Mouse (Mus musculus): ENCODE data around the gene Zfp780b. TPM values are rescaled to one million over a fixed set of nuclear protein-coding genes. Genes with fewer than 3 reads are reported as not detected.
"Not testable (repeated sequence)": the region's sequence is repeated elsewhere in the genome, so short reads cannot be mapped to it uniquely, and the experiment has no call there.

Zfp780b gene
- 1 to 10 TPM; 7.4 to 8.7 TPM for total RNA-seq (2021)

GRCm38 (mm10) chr7:27978683-27979528, at the start of gene Zfp780b:
TSS of gene Zfp780b (minus strand) at chr7:27979171.
- DNase-seq: peak; percentile 76

GRCm38 (mm10) chr7:28014445-28014810, 35.5 kb upstream of the Zfp780b start:
- no peak for DNase-seq

GRCm38 (mm10) chr7:28013549-28014444, 34.8 kb upstream of the Zfp780b start, which contains the start of gene Zfp850:
TSS of gene Zfp850 (minus strand) at chr7:28014115.
- DNase-seq: peak; percentile 82

- DNase-seq: no peak
Observed at GRCm38 (mm10) chr7:28010271-28010670, 31.3 kb upstream of the Zfp780b start.

GRCm38 (mm10) chr7:27982197-27982596, 3.2 kb upstream of the Zfp780b start:
- DNase-seq: no peak

- not testable (repeated sequence) for DNase-seq
Observed at GRCm38 (mm10) chr7:27949451-27949850, 29.5 kb downstream of the Zfp780b start.

GRCm38 (mm10) chr7:27941869-27942268, 37.1 kb downstream of the Zfp780b start:
- peak; percentile 40 for DNase-seq

- DNase-seq: not testable (repeated sequence)
Observed at GRCm38 (mm10) chr7:27933800-27934158, 45.2 kb downstream of the Zfp780b start.

GRCm38 (mm10) chr7:27933050-27933799, 45.7 kb downstream of the Zfp780b start:
- no peak for DNase-seq

- DNase-seq: peak; percentile 71
Observed at GRCm38 (mm10) chr7:27928818-27929695, 49.9 kb downstream of the Zfp780b start, which contains the start of gene Zfp974. TSS of gene Zfp974 (minus strand) at chr7:27929460.

- not testable (repeated sequence) for DNase-seq
Observed at GRCm38 (mm10) chr7:27927041-27927440, 51.9 kb downstream of the Zfp780b start.

- DNase-seq: not testable (repeated sequence)
Observed at GRCm38 (mm10) chr7:27910952-27911351, 68.0 kb downstream of the Zfp780b start.

Other genes with a start within 250 kb of the Zfp780b start
- gene Zfp60, start 247.8 kb downstream of the Zfp780b start, total RNA-seq (2021): 10 to 100 TPM in 1 of 2 experiments, 1 to 10 TPM in 1; 9.1 to 11.5 TPM
- 1 to 10 TPM; 5.7 to 6.4 TPM for gene Zfp626, start 172.0 kb downstream of the Zfp780b start, total RNA-seq (2021)
- 1 to 10 TPM; 2.3 to 3.0 TPM for gene Zfp59, start 140.6 kb downstream of the Zfp780b start, total RNA-seq (2021)
- gene Zfp607a, start 121.6 kb downstream of the Zfp780b start, total RNA-seq (2021): 1 to 10 TPM; 2.8 to 3.6 TPM
- gene Zfp974, start 49.7 kb downstream of the Zfp780b start, total RNA-seq (2021): 1 to 10 TPM; 6.9 to 7.7 TPM
- 1 to 10 TPM; 2.1 to 2.6 TPM for gene Zfp850, start 34.9 kb upstream of the Zfp780b start, total RNA-seq (2021)
- 100 to 1,000 TPM; 134 to 137 TPM for gene Psmc4, start 70.9 kb upstream of the Zfp780b start, total RNA-seq (2021)
- gene Fcgbp, start 92.1 kb upstream of the Zfp780b start, total RNA-seq (2021): under 1 TPM; 0.02 to 0.12 TPM
- gene 9530053A07Rik, start 150.3 kb upstream of the Zfp780b start, total RNA-seq (2021): not detected
- 10 to 100 TPM; 67.2 to 68.2 TPM for gene Fbl, start 190.5 kb upstream of the Zfp780b start, total RNA-seq (2021)
- 10 to 100 TPM; 22.9 to 24.4 TPM for gene Dyrk1b, start 200.3 kb upstream of the Zfp780b start, total RNA-seq (2021)